Mouse (Mus musculus) embryonic facial prominence, embryonic 15.5 days (tissue): ENCODE data around the gene Itgb8. TPM values are rescaled to one million over a fixed set of nuclear protein-coding genes. Genes with fewer than 3 reads are reported as not detected.

Experiments
- ATAC-seq: fragments of 200-750 bp; cut with Nextera tagmentation; 2 replicates; pipeline ENCODE4 v1.8.0; 2017; ENCODE audit warnings: low read depth, moderate TSS enrichment; ENCODE audit not compliant: insufficient number of reproducible peaks, low FRiP score, low TSS enrichment
- H3K27ac ChIP-seq: fragments of 300-500 bp; sonication (generic); replicated peaks from 2 replicates; pipeline ENCODE4 v1.5.1; 2015; ENCODE audit warnings: mild to moderate bottlenecking, inconsistent platforms
- H3K27me3 ChIP-seq: fragments of 300-500 bp; sonication (generic); 2 replicates; pipeline ENCODE4 v1.6.1; 2015; ENCODE audit warnings: inconsistent platforms
- H3K36me3 ChIP-seq: fragments of 300-500 bp; sonication (generic); 2 replicates; pipeline ENCODE4 v1.6.1; 2015; ENCODE audit warnings: mild to moderate bottlenecking, inconsistent platforms
- H3K4me1 ChIP-seq: fragments of 300-500 bp; sonication (generic); 2 replicates; pipeline ENCODE4 v1.6.1; 2015; ENCODE audit warnings: inconsistent platforms
- H3K4me2 ChIP-seq: fragments of 300-500 bp; sonication (generic); replicated peaks from 2 replicates; pipeline ENCODE4 v1.6.1; 2015; ENCODE audit warnings: mild to moderate bottlenecking, inconsistent platforms
- H3K4me3 ChIP-seq: fragments of 300-500 bp; sonication (generic); replicated peaks from 2 replicates; pipeline ENCODE4 v1.5.1; 2015; ENCODE audit warnings: mild to moderate bottlenecking, inconsistent platforms
- H3K9ac ChIP-seq: fragments of 300-500 bp; sonication (generic); 2 replicates; pipeline ENCODE4 v1.6.1; 2015; ENCODE audit warnings: inconsistent platforms
- H3K9me3 ChIP-seq: fragments of 300-500 bp; sonication (generic); replicated peaks from 2 replicates; pipeline ENCODE4 v1.6.1; 2016; ENCODE audit warnings: inconsistent platforms
- WGBS: fragments of 180-500 bp; shearing (Covaris S2); methylation state at CpG from one replicate; pipeline ENCODE4 v1.1.7; 2015; 5-methylcytosine and 5-hydroxymethylcytosine counted together
- polyA plus RNA-seq: library from polyadenylated mRNA; unstranded; fragments of >200 nt; fragmentation: Nextera tagmentation; extraction: Ambion mirVana; gene quantifications from 2 replicates; pipeline ENCODE4 v1.2.1, GENCODE M21; 2015

Itgb8 gene
- polyA plus RNA-seq, 1 experiment from 2014 or later, result 3.6 TPM

GRCm38 (mm10) chr12:119165115-119165514, 73.5 kb downstream of the Itgb8 start:
- Histone ChIP-seq H3K4me3 (no peak overlapping the region), H3K36me3 (no peaks in the 10 kb centered on the region), H3K4me2 (no peak overlapping the region), H3K9me3 (no peaks in the 10 kb centered on the region), H3K27ac (no peak overlapping the region), H3K4me1 (no peaks in the 10 kb centered on the region), H3K9ac (no peak overlapping the region), H3K27me3 (no peaks in the 10 kb centered on the region)
- no peak for ATAC-seq
- WGBS, result 76% methylated on average over 2 of the region's 2 CpGs

DNA sequence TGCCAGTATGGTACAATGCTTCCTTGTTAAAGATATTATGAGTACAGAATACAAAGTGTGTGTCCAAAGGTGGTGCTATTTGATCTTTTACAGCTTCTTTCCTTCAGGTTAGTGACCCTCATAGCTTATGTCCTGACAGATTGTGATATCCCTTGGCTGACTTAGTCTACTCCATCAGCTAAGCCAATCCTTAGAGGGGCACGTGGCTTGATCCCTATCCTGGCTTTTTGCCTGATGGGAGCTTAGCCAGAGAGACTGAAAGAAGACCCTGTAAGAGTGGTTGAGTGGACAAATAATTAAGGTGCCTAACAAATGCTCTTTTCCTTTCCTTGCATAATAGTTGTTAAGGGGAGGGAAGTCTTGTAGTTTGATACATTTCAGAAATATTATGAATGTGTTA, 73.9 kb downstream of the Itgb8 start:
- H3K27me3 ChIP-seq, result no peaks in the 10 kb centered on the region
- 54% methylated on average over 1 of the region's 1 CpGs for WGBS
- no peak overlapping the region for H3K9ac ChIP-seq
- no peak overlapping the region for H3K4me3 ChIP-seq
- no peak overlapping the region for H3K4me2 ChIP-seq
- no peak overlapping the region for H3K27ac ChIP-seq
- no peaks in the 10 kb centered on the region for H3K36me3 ChIP-seq
- ATAC-seq, result no peak
- no peaks in the 10 kb centered on the region for H3K4me1 ChIP-seq
- H3K9me3 ChIP-seq, result no peaks in the 10 kb centered on the region

DNA sequence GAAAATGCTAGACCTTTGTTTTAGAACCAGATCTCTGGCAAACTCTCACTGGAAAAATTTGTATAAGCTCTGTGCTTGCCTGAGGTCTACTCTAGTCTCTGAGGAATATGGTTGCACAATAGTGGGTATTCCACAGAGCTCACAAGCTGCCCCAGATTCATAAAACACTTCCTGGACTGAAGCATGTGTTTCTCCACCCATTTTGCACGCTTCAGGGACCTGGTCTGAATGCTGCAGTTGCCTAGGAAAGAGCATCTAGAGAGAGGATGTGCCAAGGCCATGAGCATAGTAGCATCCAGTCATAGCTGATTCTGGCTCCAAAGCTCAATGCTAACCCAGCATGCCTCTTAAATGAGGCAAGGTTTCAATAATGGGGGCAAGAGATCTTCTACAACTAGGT, 74.4 kb downstream of the Itgb8 start:
- peak; percentile 47; the same call in 1 of the 2 replicates for ATAC-seq
- H3K36me3 ChIP-seq, result no peaks in the 10 kb centered on the region
- 43% methylated on average over 1 of the region's 1 CpGs for WGBS

GRCm38 (mm10) chr12:119160786-119161185, 77.8 kb downstream of the Itgb8 start:
- no peaks in the 10 kb centered on the region for H3K27me3 ChIP-seq
- no peak overlapping the region for H3K4me2 ChIP-seq
- H3K4me3 ChIP-seq, result no peak overlapping the region
- H3K9ac ChIP-seq, result no peak overlapping the region
- no peaks in the 10 kb centered on the region for H3K4me1 ChIP-seq
- no peaks in the 10 kb centered on the region for H3K36me3 ChIP-seq
- H3K27ac ChIP-seq, result no peak overlapping the region
- no peak for ATAC-seq
- H3K9me3 ChIP-seq, result no peaks in the 10 kb centered on the region

More for the DNA sequence above, 74.4 kb downstream of the Itgb8 start:
- no peaks in the 10 kb centered on the region for H3K9me3 ChIP-seq
- no peak overlapping the region for H3K27ac ChIP-seq
- H3K9ac ChIP-seq, result no peak overlapping the region
- H3K4me3 ChIP-seq, result no peak overlapping the region
- no peaks in the 10 kb centered on the region for H3K27me3 ChIP-seq
- no peaks in the 10 kb centered on the region for H3K4me1 ChIP-seq
- H3K4me2 ChIP-seq, result no peak overlapping the region

DNA sequence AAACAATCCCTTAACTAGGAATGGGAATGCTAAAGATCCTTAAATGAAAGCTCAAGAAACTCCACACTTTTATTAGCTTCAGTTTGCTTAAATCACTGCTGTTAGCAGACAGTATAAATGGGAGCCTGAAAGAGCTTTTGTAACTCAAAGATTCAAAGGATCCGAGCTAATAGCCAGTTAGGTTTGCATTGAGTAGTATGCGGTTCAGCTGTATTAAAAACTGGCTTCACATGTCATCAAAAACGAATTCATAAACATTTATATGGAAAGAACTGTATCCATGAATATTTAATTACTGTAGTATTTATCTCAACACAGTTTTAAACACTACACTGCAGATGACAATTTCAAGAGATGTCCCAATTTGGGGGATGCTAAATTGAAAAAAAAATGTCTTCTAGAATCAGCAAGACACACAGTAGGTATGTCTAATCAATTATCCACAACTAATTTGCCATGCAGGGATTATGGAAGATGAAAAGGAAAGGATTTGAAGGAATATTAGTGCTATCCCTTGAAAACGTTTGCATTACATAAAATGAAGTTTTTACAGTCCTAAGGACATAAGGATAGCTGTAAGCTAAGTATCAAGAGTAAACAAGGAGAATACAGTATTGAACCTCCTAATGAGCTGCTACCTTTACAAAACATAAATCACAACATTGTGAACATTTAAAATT, 79.2 kb downstream of the Itgb8 start:
- H3K9me3 ChIP-seq, result no peaks in the 10 kb centered on the region
- H3K9ac ChIP-seq, result no peak overlapping the region
- ATAC-seq, result no peak
- no peaks in the 10 kb centered on the region for H3K4me1 ChIP-seq
- H3K27ac ChIP-seq, result no peak overlapping the region
- H3K4me3 ChIP-seq, result no peak overlapping the region
- H3K36me3 ChIP-seq, result no peaks in the 10 kb centered on the region
- H3K4me2 ChIP-seq, result no peak overlapping the region
- 30% methylated on average over 4 of the region's 4 CpGs for WGBS
- H3K27me3 ChIP-seq, result no peaks in the 10 kb centered on the region

GRCm38 (mm10) chr12:119157686-119158085, 80.9 kb downstream of the Itgb8 start:
- Histone ChIP-seq H3K9me3 (no peaks in the 10 kb centered on the region), H3K4me3 (no peak overlapping the region), H3K4me2 (no peak overlapping the region), H3K36me3 (no peaks in the 10 kb centered on the region), H3K4me1 (no peaks in the 10 kb centered on the region), H3K27ac (no peak overlapping the region), H3K27me3 (no peaks in the 10 kb centered on the region), H3K9ac (no peak overlapping the region)
- WGBS, result 94% methylated on average over 2 of the region's 2 CpGs
- ATAC-seq, result no peak

DNA sequence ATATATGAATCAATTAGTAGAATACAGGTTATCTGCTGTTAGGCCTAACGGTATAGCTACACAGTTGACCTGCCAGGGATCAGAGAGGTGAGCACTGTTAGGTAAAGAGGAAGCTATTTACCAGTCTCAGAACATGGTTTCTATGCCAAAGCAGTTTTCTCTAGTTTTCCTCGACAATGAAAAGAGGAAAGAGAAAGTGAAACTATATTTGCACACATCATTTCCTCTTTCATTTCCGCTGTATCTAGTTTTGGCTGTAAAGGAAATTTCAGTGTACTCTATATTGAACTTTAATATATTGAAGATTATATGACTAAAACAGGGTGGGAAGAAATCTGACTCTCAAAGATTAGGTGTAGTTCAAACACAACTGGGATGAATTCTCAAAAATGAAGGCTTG, 81.5 kb downstream of the Itgb8 start:
- no peaks in the 10 kb centered on the region for H3K4me1 ChIP-seq
- no peak overlapping the region for H3K27ac ChIP-seq
- ATAC-seq, result no peak
- WGBS, result 85% methylated on average over 3 of the region's 3 CpGs
- H3K9me3 ChIP-seq, result no peaks in the 10 kb centered on the region
- H3K27me3 ChIP-seq, result no peaks in the 10 kb centered on the region
- H3K9ac ChIP-seq, result no peak overlapping the region
- no peak overlapping the region for H3K4me3 ChIP-seq
- no peak overlapping the region for H3K4me2 ChIP-seq
- H3K36me3 ChIP-seq, result no peaks in the 10 kb centered on the region

GRCm38 (mm10) chr12:119155566-119155965, 83.0 kb downstream of the Itgb8 start:
- ATAC-seq, result no peak
- H3K27ac ChIP-seq, result no peak overlapping the region

GRCm38 (mm10) chr12:119150956-119151355, 87.6 kb downstream of the Itgb8 start:
- H3K4me1 ChIP-seq, result no peaks in the 10 kb centered on the region
- no peaks in the 10 kb centered on the region for H3K36me3 ChIP-seq
- no peak for ATAC-seq
- 89% methylated on average over 2 of the region's 2 CpGs for WGBS
- H3K27ac ChIP-seq, result no peak overlapping the region
- no peaks in the 10 kb centered on the region for H3K9me3 ChIP-seq
- H3K27me3 ChIP-seq, result no peaks in the 10 kb centered on the region
- no peak overlapping the region for H3K4me3 ChIP-seq
- no peak overlapping the region for H3K4me2 ChIP-seq
- no peak overlapping the region for H3K9ac ChIP-seq

More at GRCm38 (mm10) chr12:119155566-119155965, 83.0 kb downstream of the Itgb8 start:
- Histone ChIP-seq H3K27me3 (no peaks in the 10 kb centered on the region), H3K9ac (no peak overlapping the region), H3K4me3 (no peak overlapping the region), H3K36me3 (no peaks in the 10 kb centered on the region), H3K9me3 (no peaks in the 10 kb centered on the region), H3K4me1 (no peaks in the 10 kb centered on the region), H3K4me2 (no peak overlapping the region)
- 52% methylated on average over 4 of the region's 4 CpGs for WGBS

DNA sequence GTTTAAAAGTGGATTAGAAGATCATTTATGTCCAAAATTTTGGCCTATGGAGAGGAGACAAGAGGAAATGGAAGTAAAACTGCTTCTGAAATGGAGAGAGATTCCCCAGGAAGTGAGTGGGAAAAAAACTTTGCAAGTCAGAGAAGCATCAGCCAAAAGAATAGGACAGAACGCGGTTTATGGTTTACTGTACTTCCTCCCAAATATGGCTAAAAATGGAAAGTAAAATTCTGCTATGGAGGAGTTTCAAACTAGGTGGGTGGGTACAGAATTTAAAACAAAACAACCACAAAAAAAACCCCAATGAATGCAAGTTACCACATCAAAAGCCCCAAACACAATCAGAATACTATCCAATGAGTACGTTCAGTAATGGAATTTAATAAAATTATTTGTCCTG, 90.8 kb downstream of the Itgb8 start:
- no peaks in the 10 kb centered on the region for H3K27me3 ChIP-seq
- no peaks in the 10 kb centered on the region for H3K9me3 ChIP-seq
- no peak overlapping the region for H3K9ac ChIP-seq
- H3K4me1 ChIP-seq, result no peaks in the 10 kb centered on the region
- no peak overlapping the region for H3K4me3 ChIP-seq
- 36% methylated on average over 3 of the region's 3 CpGs for WGBS
- H3K4me2 ChIP-seq, result no peak overlapping the region
- H3K36me3 ChIP-seq, result no peaks in the 10 kb centered on the region
- ATAC-seq, result no peak
- no peak overlapping the region for H3K27ac ChIP-seq

DNA sequence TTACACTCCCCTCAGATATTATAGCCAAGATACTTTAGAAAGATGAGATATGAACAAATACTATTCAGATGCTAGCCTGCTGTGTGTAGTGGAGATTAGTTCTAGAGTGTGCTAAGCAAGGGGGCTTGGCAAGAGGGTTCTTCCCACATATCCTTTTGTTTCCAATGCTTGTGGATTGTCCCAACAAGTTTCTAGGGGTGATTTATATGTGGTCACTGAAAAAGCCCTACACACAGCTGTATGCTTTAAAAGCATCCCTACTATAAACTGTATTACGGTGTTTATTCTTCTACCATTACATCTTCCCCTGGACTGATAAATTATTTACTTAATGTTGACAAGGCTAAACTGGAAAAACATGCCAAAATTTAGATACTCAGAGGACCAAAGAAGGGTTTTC, 92.6 kb downstream of the Itgb8 start:
- Histone ChIP-seq H3K4me3 (no peak overlapping the region), H3K27ac (no peak overlapping the region), H3K9me3 (no peaks in the 10 kb centered on the region), H3K4me1 (no peaks in the 10 kb centered on the region), H3K4me2 (no peak overlapping the region), H3K9ac (no peak overlapping the region), H3K27me3 (no peaks in the 10 kb centered on the region), H3K36me3 (no peaks in the 10 kb centered on the region)
- 85% methylated on average over 1 of the region's 1 CpGs for WGBS
- ATAC-seq, result no peak

DNA sequence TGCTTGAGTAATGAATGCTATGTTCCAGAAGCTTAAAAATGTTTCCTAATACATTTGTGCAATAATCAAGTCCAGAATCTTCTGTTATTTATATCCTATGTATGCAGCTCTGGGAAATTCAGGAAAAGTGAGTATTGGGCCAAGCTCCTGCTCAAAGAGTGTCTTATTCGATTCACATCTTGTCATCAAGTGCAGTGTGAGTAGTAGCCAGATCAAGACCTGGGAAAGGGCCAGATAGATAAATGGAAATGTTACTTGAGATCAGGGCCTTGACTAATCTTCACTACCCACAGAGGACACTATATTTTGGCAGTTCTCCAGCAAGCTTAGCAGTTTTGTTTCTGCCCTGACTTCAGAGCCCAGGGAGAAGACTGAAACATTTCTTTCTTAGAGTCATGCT, 100.7 kb downstream of the Itgb8 start:
- Histone ChIP-seq H3K9ac (no peak overlapping the region), H3K36me3 (no peaks in the 10 kb centered on the region), H3K4me1 (no peaks in the 10 kb centered on the region), H3K27ac (no peak overlapping the region), H3K27me3 (no peaks in the 10 kb centered on the region), H3K4me3 (no peak overlapping the region), H3K9me3 (no peaks in the 10 kb centered on the region), H3K4me2 (no peak overlapping the region)
- ATAC-seq, result no peak; the same call in 1 of the 2 replicates
- WGBS, result 49% methylated on average over 1 of the region's 1 CpGs
